Mouse (Mus musculus): Measurements from ENCODE around the gene Ap2a1. TPM values are rescaled to one million over a fixed set of nuclear protein-coding genes. Genes with fewer than 3 reads are reported as not detected.

Gene Ap2a1
- polyA plus RNA-seq, 1 experiment from 2014 or later: 85.1 TPM

DNA sequence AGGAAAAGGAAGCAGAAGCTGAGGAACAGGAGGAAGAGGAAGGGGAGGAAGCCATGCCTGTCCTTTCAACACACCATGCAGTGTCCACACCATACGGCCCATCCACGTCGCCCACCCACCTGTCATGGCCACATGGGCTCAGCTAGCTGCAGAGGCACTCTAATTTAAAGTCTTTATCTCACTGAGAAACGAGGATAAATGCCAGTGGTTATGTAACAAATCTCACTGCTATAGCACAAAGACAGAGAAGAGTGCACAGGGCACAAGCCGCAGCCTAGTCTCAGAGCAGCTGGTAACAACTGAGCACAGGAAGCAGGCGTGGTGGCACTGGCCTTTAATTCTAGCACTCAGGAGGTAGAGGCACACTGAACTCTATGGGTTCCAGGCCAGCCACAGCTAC, 20.6 kb upstream of the Ap2a1 start:
- no peaks in the 10 kb centered on the region for H3K36me3 ChIP-seq
- H3K4me3 ChIP-seq: no peak overlapping the region
- H3K9me3 ChIP-seq (replicated peaks): no peaks in the 10 kb centered on the region
- no peak for ATAC-seq
- 49% methylated on average over 6 of the region's 6 CpGs for WGBS (ENCODE audit: insufficient replicate concordance)
- H3K4me1 ChIP-seq: peaks cover 20% of the 10 kb centered on the region
- H3K4me2 ChIP-seq: no peak overlapping the region
- no peak overlapping the region for H3K9ac ChIP-seq
- peaks cover 65% of the 10 kb centered on the region for H3K27me3 ChIP-seq (replicated peaks)
- H3K27ac ChIP-seq: no peak overlapping the region

DNA sequence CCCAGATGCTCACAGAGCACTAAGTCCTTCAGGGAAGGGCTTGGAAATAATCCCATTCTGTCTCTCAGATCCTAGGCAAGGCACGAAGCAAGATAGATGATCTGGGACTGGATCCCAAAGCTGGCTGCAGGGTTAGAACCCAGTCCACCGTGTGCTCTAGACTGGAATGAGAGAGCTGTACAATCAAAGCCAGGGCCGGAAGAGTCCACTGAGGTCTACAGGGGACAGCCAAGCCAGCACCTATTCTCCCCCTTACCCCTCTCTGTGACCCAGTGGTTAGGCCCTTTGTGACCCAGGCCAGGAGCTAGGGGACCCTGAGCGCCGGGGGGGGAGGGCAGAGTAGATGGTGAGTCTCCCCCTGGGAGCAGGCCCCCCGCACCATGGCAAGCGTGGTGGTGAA, 13.6 kb upstream of the Ap2a1 start, which contains the start of gene Tsks:
Tsks (plus strand) TSS at position 301 of the 400 bp plus-strand sequence.
- no peak within 1 kb of the TSS for H3K9ac ChIP-seq
- H3K27me3 ChIP-seq (replicated peaks): peaks cover 23% of the 10 kb centered on the region
- no peak for ATAC-seq
- WGBS (ENCODE audit: insufficient replicate concordance): 72% methylated on average over 7 of the region's 7 CpGs
- H3K4me1 ChIP-seq: no peaks in the 10 kb centered on the region
- no peak within 1 kb of the TSS for H3K4me2 ChIP-seq
- no peaks in the 10 kb centered on the region for H3K36me3 ChIP-seq
- H3K9me3 ChIP-seq (replicated peaks): no peaks in the 10 kb centered on the region
- no peak within 1 kb of the TSS for H3K4me3 ChIP-seq
- H3K27ac ChIP-seq: no peak within 1 kb of the TSS

DNA sequence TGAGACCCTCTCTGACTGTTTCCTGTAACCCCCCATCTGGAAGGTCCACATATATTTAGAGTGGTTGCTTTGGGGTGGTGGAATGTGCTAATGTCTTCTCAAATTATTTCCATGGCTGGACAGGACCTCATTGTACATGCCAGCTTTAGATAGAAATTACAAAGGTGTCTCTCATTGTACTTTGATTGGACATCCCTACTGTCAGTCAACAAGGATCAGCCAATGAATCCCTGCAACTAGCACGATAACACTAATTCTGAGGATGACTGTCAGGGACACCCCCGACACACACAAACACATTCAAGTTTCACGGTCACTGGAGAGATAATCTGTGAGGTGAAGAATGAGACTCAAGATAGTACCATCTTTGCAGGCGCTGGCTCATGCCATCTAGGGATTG, 9.4 kb upstream of the Ap2a1 start:
- Histone ChIP-seq H3K27me3 (replicated peaks) (0 out of 2 replicates have a peak, but pooled peaks cover 5% of the 10 kb centered on the region), H3K4me2 (no peak overlapping the region), H3K9me3 (replicated peaks) (no peaks in the 10 kb centered on the region; the same call in 1 of the 2 replicates), H3K4me1 (no peaks in the 10 kb centered on the region), H3K9ac (no peak overlapping the region), H3K36me3 (no peaks in the 10 kb centered on the region), H3K4me3 (no peak overlapping the region), H3K27ac (no peak overlapping the region)
- WGBS (ENCODE audit: insufficient replicate concordance): 65% methylated on average over 4 of the region's 4 CpGs
- no peak for ATAC-seq

- H3K9ac ChIP-seq: peak overlapping the region; percentile 97
- H3K27me3 ChIP-seq (replicated peaks): no peaks in the 10 kb centered on the region
- WGBS (ENCODE audit: insufficient replicate concordance): 0% methylated on average over 1 of the region's 1 CpGs
- H3K4me3 ChIP-seq: peak overlapping the region; percentile 100
- H3K4me2 ChIP-seq: peak overlapping the region; percentile 84
- peaks cover 55% of the 10 kb centered on the region for H3K4me1 ChIP-seq
- ATAC-seq: peak; percentile 20; the same call in 1 of the 2 replicates
- peaks cover 37% of the 10 kb centered on the region for H3K36me3 ChIP-seq
- peak overlapping the region; percentile 98 for H3K27ac ChIP-seq
- H3K9me3 ChIP-seq (replicated peaks): no peaks in the 10 kb centered on the region
These were observed 726 bp downstream of the Ap2a1 start for GRCm38 (mm10) chr7:44928570-44928969.

GRCm38 (mm10) chr7:44925468-44925867, 3.8 kb downstream of the Ap2a1 start:
- Histone ChIP-seq H3K9me3 (replicated peaks) (no peaks in the 10 kb centered on the region), H3K4me1 (peaks cover 73% of the 10 kb centered on the region)

DNA sequence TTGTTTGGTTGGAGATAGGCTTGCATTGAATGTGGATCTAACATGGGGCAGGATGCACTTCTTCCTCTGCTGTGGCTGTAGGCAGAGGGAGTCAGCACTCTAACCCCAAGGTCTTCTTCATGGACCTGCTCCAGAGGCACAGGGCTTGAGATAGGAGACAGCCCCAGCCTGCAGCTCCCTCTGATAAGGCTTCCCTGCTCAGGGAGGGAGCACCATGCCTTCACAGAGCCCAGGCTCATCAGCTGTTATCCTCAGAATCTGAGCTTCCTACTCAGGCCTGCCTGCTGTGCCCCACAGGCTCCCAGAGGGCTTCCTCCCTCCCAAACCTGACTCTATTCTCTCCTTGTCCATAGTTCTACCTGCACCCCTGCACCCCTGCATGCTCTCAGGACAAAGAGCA, 6.8 kb downstream of the Ap2a1 start:
- Histone ChIP-seq H3K9ac (no peak overlapping the region), H3K9me3 (replicated peaks) (no peaks in the 10 kb centered on the region), H3K4me2 (peak overlapping the region; percentile 28), H3K27ac (peak overlapping the region; percentile 34; the same call in 1 of the 2 replicates), H3K27me3 (replicated peaks) (no peaks in the 10 kb centered on the region), H3K4me3 (no peak overlapping the region), H3K4me1 (peaks cover 81% of the 10 kb centered on the region), H3K36me3 (peaks cover 93% of the 10 kb centered on the region)
- ATAC-seq: peak; percentile 87

More at GRCm38 (mm10) chr7:44925468-44925867, 3.8 kb downstream of the Ap2a1 start:
- 70% methylated on average over 3 of the region's 3 CpGs for WGBS (ENCODE audit: insufficient replicate concordance)
- Histone ChIP-seq H3K4me2 (no peak overlapping the region), H3K27me3 (replicated peaks) (no peaks in the 10 kb centered on the region), H3K36me3 (peaks cover 67% of the 10 kb centered on the region), H3K27ac (no peak overlapping the region), H3K9ac (no peak overlapping the region), H3K4me3 (no peak overlapping the region)
- no peak for ATAC-seq

DNA sequence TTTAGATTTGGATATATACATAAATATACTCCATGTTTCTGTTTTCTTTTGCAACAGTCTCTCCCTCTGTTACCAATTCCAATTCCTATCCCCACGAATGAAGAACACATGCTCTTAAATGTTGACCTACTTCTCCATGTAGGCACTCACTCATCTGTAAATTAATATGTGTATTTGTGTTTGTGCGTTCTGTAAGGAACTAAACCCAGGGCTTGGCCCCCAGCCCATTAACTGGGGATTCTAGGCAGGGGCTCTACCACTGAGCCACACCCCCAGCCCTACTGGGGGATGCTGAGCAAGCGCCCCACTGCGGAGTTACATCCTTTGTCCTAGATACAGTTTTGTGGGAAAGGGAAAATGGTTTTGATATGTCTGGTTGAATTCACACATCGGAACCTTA, 10.2 kb downstream of the Ap2a1 start:
- peaks cover 59% of the 10 kb centered on the region for H3K4me1 ChIP-seq
- no peaks in the 10 kb centered on the region for H3K9me3 ChIP-seq (replicated peaks)
- 88% methylated on average over 5 of the region's 5 CpGs for WGBS (ENCODE audit: insufficient replicate concordance)
- H3K9ac ChIP-seq: no peak overlapping the region
- H3K36me3 ChIP-seq: peaks cover 96% of the 10 kb centered on the region
- no peaks in the 10 kb centered on the region for H3K27me3 ChIP-seq (replicated peaks)
- peak overlapping the region; percentile 74; the same call in 1 of the 2 replicates for H3K27ac ChIP-seq
- no peak overlapping the region for H3K4me2 ChIP-seq
- no peak overlapping the region for H3K4me3 ChIP-seq
- no peak for ATAC-seq

DNA sequence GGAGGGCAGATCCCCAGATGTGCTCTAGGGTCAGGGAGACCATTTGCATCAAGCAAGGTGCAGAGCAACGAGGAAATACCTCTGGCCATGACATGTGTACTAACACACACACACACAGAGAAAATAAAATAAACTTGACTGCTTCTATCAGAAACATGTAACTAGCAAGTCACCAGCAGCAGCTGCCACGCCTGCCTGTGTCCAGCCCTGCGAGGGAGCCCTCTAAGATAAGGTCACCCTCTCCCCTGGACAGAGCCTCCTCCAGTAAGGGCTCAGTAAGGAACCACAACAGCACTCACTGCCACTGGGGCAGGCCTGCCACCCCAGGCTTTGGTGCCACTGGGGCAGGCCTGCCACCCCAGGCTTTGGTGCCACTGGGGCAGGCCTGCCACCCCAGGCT, 11.1 kb downstream of the Ap2a1 start:
- Histone ChIP-seq H3K27me3 (replicated peaks) (no peaks in the 10 kb centered on the region), H3K9me3 (replicated peaks) (no peaks in the 10 kb centered on the region), H3K4me2 (peak overlapping the region; percentile 40), H3K27ac (peak overlapping the region; percentile 74), H3K9ac (no peak overlapping the region), H3K4me1 (peaks cover 52% of the 10 kb centered on the region), H3K36me3 (peaks cover 96% of the 10 kb centered on the region), H3K4me3 (peak overlapping the region; percentile 8; the same call in 1 of the 2 replicates)
- WGBS (ENCODE audit: insufficient replicate concordance): 42% methylated on average over 3 of the region's 3 CpGs
- peak; percentile 70 for ATAC-seq

GRCm38 (mm10) chr7:44916881-44917280, 12.4 kb downstream of the Ap2a1 start:
- 84% methylated on average over 4 of the region's 4 CpGs for WGBS (ENCODE audit: insufficient replicate concordance)
- Histone ChIP-seq H3K4me3 (no peak overlapping the region), H3K4me2 (no peak overlapping the region), H3K9me3 (replicated peaks) (no peaks in the 10 kb centered on the region), H3K9ac (no peak overlapping the region), H3K27ac (0 out of 2 replicates have a peak overlapping the region, but pooled peaks have one; percentile 74), H3K27me3 (replicated peaks) (no peaks in the 10 kb centered on the region), H3K4me1 (peaks cover 39% of the 10 kb centered on the region), H3K36me3 (peaks cover 96% of the 10 kb centered on the region)
- no peak for ATAC-seq

DNA sequence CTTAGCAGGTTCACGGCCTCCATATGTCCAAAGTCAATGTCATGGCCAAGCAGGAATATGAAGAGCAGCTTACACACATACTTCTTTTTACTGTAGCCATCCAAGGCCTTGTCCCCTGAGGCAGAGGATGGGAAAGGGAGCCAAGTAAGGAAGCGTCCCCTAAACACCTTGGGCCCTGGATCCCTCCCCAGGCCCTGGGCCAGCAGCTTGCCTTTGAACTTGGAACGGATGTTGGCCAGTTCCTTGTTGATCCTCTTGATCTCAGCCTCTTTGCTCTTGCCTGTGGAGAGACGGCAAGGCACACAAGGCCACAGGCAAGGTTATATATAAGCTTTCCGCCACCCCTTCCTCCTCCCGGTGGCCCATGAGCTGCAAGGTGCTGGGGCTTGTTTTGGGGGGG, 13.1 kb downstream of the Ap2a1 start:
- 86% methylated on average over 6 of the region's 6 CpGs for WGBS (ENCODE audit: insufficient replicate concordance)
- no peak overlapping the region for H3K4me3 ChIP-seq
- no peak for ATAC-seq
- peaks cover 35% of the 10 kb centered on the region for H3K4me1 ChIP-seq
- H3K27ac ChIP-seq: no peak overlapping the region
- no peak overlapping the region for H3K9ac ChIP-seq
- no peaks in the 10 kb centered on the region for H3K27me3 ChIP-seq (replicated peaks)
- no peaks in the 10 kb centered on the region for H3K9me3 ChIP-seq (replicated peaks)
- peaks cover 97% of the 10 kb centered on the region for H3K36me3 ChIP-seq
- no peak overlapping the region for H3K4me2 ChIP-seq

GRCm38 (mm10) chr7:44915314-44915713, 14.0 kb downstream of the Ap2a1 start:
- no peak for ATAC-seq
- no peak overlapping the region for H3K4me3 ChIP-seq
- H3K4me1 ChIP-seq: peaks cover 35% of the 10 kb centered on the region
- no peaks in the 10 kb centered on the region for H3K9me3 ChIP-seq (replicated peaks)
- H3K36me3 ChIP-seq: peaks cover 97% of the 10 kb centered on the region
- no peak overlapping the region for H3K27ac ChIP-seq
- H3K9ac ChIP-seq: no peak overlapping the region
- H3K4me2 ChIP-seq: no peak overlapping the region
- H3K27me3 ChIP-seq (replicated peaks): no peaks in the 10 kb centered on the region
- WGBS (ENCODE audit: insufficient replicate concordance): 90% methylated on average over 9 of the region's 9 CpGs

- Histone ChIP-seq H3K27ac (no peak overlapping the region), H3K4me1 (peaks cover 29% of the 10 kb centered on the region), H3K9me3 (replicated peaks) (no peaks in the 10 kb centered on the region), H3K27me3 (replicated peaks) (no peaks in the 10 kb centered on the region), H3K4me2 (no peak overlapping the region), H3K9ac (no peak overlapping the region), H3K4me3 (no peak overlapping the region), H3K36me3 (peaks cover 97% of the 10 kb centered on the region)
- ATAC-seq: no peak
- WGBS (ENCODE audit: insufficient replicate concordance): 92% methylated on average over 2 of the region's 2 CpGs
These were observed 14.9 kb downstream of the Ap2a1 start for GRCm38 (mm10) chr7:44914396-44914795.

Data from liver, embryonic 12.5 days (tissue).